Mouse (Mus musculus) erythroblast, embryonic 14.5 days (primary cell): ENCODE measurements around the gene Tef. TPM values are rescaled to one million over a fixed set of nuclear protein-coding genes. Genes with fewer than 3 reads are reported as not detected.
A peak's percentile ranks its signal among the peaks of the same experiment; 100 is the strongest.

Experiments used
- H3K27me3 ChIP-seq: 2 replicates; pipeline ENCODE4 v1.6.1; 2012; ENCODE audit warnings: inconsistent platforms; ENCODE audit not compliant: control insufficient read depth
- H3K36me3 ChIP-seq: 2 replicates; pipeline ENCODE4 v1.6.1; 2012; ENCODE audit warnings: mild to moderate bottlenecking, inconsistent platforms; ENCODE audit not compliant: control insufficient read depth
- H3K4me1 ChIP-seq: 2 replicates; pipeline ENCODE4 v1.6.1; 2012; ENCODE audit warnings: inconsistent platforms; ENCODE audit not compliant: control insufficient read depth
- H3K4me3 ChIP-seq: replicated peaks from 2 replicates; pipeline ENCODE3; 2012; ENCODE audit warnings: moderate library complexity, mild to moderate bottlenecking, inconsistent platforms
- H3K9me3 ChIP-seq: 2 replicates; pipeline ENCODE4 v1.6.1; 2012; ENCODE audit warnings: low read length, inconsistent platforms, mixed read lengths; ENCODE audit not compliant: control insufficient read depth
- GATA1 ChIP-seq: IDR thresholded peaks from 2 replicates; pipeline ENCODE4 v1.6.1; 2012; ENCODE audit warnings: low read length, inconsistent platforms, mixed read lengths
- TAL1 ChIP-seq: IDR thresholded peaks from 3 replicates; pipeline ENCODE4 v1.6.1; 2012; ENCODE audit warnings: low read length, inconsistent platforms, mixed read lengths
- polyA plus RNA-seq: library from polyadenylated mRNA; stranded (reverse); fragments of >175 nt; gene quantifications from 2 replicates; pipeline ENCODE4 v1.2.3, GENCODE M21; 2012

Tef gene
- polyA plus RNA-seq, 1 experiment, result 0.26 TPM

DNA sequence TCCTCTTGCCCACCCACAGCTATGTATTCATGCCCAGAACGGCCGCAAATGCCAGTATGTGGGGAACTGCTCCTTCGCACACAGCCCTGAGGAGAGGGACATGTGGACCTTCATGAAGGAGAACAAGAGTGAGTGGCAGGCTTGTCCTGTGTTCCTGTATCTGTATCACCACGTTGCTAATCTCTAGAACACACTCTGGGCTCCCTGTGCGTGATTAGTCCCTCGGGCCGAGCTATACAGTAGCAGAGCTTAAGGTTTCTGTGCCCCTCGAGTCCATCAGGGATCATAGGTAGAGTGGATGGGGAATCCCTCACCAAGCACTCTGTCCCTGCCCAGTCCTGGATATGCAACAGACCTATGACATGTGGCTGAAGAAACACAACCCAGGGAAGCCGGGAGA lies 9.8 kb upstream of the Tef start:
- Histone ChIP-seq H3K4me3 (no peak overlapping the region), H3K27me3 (no peaks in the 10 kb centered on the region), H3K9me3 (no peaks in the 10 kb centered on the region), H3K4me1 (peaks cover 18% of the 10 kb centered on the region), H3K36me3 (peaks cover 21% of the 10 kb centered on the region)
- no peak for TF ChIP-seq GATA1
- no peak for TF ChIP-seq TAL1

DNA sequence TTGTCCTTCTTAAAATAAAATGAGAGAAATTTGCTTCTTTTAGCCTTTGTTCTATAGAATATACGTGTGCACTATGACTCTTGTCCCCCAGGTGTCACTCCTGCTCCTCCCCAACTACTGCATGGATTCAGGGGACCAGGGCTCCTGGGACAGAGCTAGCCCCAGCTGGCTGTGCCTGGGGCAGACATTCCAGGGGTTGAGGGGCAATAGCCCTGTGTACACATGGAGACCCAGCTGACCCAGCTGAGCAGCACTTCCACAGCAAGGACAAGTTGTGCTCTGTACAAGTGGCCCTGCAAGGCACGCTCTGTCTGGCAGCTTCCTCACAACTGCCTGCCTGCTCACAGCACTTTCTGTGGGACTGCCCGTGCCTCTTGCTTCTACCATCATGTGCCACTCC lies 6.0 kb upstream of the Tef start:
- peaks cover 19% of the 10 kb centered on the region for H3K36me3 ChIP-seq
- no peaks in the 10 kb centered on the region for H3K9me3 ChIP-seq

DNA sequence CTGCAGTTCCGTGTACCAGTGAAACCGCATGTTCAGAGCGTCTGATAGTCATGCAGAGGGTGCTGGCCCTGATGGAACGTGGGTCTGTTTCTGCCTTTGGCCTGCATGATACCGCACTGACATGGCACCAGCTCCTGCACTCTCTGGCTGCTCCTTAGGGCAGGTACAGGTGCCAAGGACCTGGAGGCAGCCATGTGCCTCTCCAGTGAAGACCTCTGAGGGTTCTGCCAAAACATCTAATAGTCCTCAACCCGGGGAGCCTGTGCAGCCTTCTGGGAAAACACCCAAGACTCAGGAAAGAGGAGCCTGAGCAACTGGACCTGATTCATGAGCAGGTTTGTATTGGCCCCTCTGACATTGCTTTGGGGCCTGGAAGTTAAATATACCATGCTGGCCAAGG lies 4.4 kb upstream of the Tef start:
- H3K36me3 ChIP-seq, result peaks cover 7% of the 10 kb centered on the region
- peaks cover 27% of the 10 kb centered on the region for H3K4me1 ChIP-seq
- no peak overlapping the region for H3K4me3 ChIP-seq
- H3K9me3 ChIP-seq, result no peaks in the 10 kb centered on the region
- TF ChIP-seq TAL1 (no peak), GATA1 (no peak)
- H3K27me3 ChIP-seq, result no peaks in the 10 kb centered on the region

More for the DNA sequence above, 6.0 kb upstream of the Tef start:
- Histone ChIP-seq H3K4me1 (peaks cover 23% of the 10 kb centered on the region), H3K4me3 (no peak overlapping the region), H3K27me3 (no peaks in the 10 kb centered on the region)
- no peak for TF ChIP-seq TAL1
- TF ChIP-seq GATA1, result no peak

DNA sequence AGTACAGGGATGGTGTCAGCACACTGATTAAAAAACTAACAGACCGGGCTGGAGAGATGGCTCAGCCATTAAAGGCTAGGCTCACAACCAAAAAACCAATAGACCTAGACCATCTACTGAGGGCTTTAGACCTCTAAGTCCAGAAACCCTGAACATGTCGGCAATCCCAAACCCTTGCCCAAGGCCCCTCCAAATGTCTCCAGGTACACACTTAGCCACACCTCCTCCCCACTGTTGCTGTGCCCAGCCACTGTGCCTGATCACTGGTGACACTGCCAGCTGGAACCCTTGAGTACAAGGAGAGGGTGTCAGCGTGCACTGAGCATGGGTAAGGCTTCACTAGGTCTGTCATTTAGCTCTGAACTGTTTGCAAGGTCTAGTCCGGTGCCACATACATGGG lies 3.8 kb upstream of the Tef start:
- H3K36me3 ChIP-seq, result peaks cover 3% of the 10 kb centered on the region
- peaks cover 32% of the 10 kb centered on the region for H3K4me1 ChIP-seq
- TF ChIP-seq TAL1 (no peak), GATA1 (no peak)
- H3K27me3 ChIP-seq, result no peaks in the 10 kb centered on the region
- no peaks in the 10 kb centered on the region for H3K9me3 ChIP-seq
- H3K4me3 ChIP-seq, result no peak overlapping the region

DNA sequence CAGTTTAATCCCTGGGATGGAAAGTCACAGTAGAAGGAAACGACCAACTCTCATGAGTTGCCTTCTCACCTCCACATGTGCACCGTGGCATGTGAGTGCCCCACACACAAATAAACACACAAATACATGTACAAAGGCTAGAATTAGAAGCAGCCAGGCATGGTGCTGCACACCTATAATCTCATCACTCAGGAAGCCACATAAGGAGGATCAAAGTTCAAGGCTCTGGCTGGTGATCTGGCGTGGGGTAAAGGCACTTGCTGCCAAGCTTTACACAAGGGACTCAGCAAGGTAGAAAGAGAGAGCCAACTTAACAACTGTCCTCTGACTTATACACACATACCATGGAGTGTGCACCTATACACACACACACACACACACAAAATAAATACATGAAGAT lies 1.8 kb upstream of the Tef start:
- H3K4me1 ChIP-seq, result peaks cover 40% of the 10 kb centered on the region
- peaks cover 2% of the 10 kb centered on the region; the same call in 1 of the 2 replicates for H3K36me3 ChIP-seq
- TF ChIP-seq GATA1, result no peak
- no peak for TF ChIP-seq TAL1
- no peaks in the 10 kb centered on the region for H3K9me3 ChIP-seq
- H3K4me3 ChIP-seq, result no peak overlapping the region
- no peaks in the 10 kb centered on the region for H3K27me3 ChIP-seq

DNA sequence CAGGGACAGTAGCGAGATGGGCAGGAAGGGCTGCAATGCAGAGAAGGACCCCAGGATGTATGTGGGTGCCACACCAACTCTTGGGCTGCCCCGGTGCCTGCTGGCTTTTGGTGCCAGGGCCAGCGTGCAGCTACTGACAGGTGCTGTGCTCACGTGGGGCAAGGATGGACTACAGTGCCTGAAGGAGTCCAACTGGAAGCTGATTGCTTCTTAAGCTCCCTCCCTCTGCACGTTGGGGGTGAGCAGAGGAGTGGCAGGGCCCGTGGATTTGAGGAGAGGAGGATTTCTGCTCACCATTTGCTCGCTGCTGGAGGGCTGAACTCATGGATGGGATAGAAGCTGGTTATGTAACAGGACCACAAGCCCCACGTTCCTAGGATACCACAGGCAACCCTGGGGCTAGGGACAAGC lies 725 bp downstream of the Tef start:
- H3K9me3 ChIP-seq, result no peaks in the 10 kb centered on the region
- H3K36me3 ChIP-seq, result peaks cover 2% of the 10 kb centered on the region; the same call in 1 of the 2 replicates
- peaks cover 37% of the 10 kb centered on the region for H3K4me1 ChIP-seq
- H3K4me3 ChIP-seq, result peak overlapping the region; percentile 43
- no peak for TF ChIP-seq GATA1
- TF ChIP-seq TAL1, result no peak; the same call in 2 of the 3 replicates
- no peaks in the 10 kb centered on the region for H3K27me3 ChIP-seq

DNA sequence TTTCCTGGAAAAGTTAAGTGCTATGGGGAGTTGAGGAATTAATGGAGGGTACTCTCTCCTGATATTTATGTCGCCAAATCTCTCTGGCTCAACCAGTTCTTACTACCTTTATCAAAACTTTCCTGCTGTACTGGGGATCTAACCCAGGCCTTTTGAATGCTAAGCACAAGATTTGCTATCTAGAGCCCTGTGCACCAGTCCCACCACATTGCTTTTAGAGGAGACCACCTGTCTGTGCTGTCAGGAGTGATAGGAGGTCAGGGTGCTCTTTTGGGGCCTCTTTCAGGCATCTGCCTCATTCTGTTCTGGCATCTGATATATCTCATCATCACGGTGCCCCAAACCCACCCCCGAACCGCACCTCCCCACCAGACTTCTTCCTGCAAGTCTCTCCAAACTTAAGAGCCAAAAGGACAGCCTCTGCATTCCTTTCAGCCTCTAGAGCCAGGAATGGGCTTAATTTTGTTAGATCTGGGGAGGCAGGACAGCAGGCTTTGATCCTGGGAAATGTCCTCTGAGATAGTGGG lies 1.3 kb downstream of the Tef start:
- TF ChIP-seq GATA1, result no peak
- no peak for TF ChIP-seq TAL1
- Histone ChIP-seq H3K4me3 (no peak overlapping the region), H3K27me3 (no peaks in the 10 kb centered on the region), H3K4me1 (peaks cover 36% of the 10 kb centered on the region), H3K9me3 (no peaks in the 10 kb centered on the region), H3K36me3 (peaks cover 2% of the 10 kb centered on the region; the same call in 1 of the 2 replicates)

DNA sequence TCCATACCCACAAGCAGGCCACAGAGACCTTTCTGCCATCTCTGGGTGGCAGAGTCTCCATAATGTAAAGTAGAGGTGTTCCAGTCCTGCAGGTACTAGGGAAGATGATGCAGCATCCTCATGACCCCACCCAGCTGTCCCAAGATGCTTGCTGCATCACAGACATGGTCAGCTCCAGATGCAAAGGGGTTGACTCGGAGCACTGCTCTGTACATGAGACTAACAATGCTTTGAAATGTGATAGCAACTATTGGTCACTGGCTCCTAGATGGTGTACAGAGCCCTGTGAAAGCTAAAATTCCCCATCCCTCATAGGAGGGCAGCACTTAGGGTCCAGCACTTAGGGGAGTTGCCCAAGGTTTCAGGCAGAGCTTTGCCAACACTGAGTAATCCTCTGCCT lies 2.0 kb downstream of the Tef start:
- TF ChIP-seq GATA1, result no peak
- TF ChIP-seq TAL1, result no peak
- Histone ChIP-seq H3K4me3 (no peak overlapping the region), H3K4me1 (peaks cover 35% of the 10 kb centered on the region), H3K36me3 (peaks cover 2% of the 10 kb centered on the region; the same call in 1 of the 2 replicates), H3K9me3 (no peaks in the 10 kb centered on the region), H3K27me3 (no peaks in the 10 kb centered on the region)

DNA sequence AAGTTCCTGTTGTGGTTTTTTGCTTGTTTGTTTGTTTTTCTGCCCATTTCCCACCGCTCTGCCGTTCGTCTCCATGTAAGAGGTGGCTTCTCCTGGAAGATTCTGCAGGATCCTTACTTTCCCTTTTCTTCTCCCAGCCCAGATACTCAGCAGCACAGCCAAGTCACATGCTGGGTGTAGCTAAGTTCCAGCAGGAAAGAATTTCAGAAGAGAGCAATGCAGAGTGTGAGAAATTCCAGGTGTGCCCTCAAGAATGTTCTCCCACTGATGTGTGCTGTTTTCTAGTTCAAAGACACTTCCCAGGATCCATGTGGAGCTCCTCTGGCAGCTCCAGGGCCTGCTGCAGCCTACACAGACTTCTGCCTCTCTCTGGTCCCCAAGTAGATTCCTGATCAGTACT lies 2.7 kb downstream of the Tef start:
- H3K4me3 ChIP-seq, result no peak overlapping the region
- H3K9me3 ChIP-seq, result no peaks in the 10 kb centered on the region
- no peaks in the 10 kb centered on the region for H3K27me3 ChIP-seq
- H3K36me3 ChIP-seq, result peaks cover 2% of the 10 kb centered on the region; the same call in 1 of the 2 replicates
- no peak for TF ChIP-seq GATA1
- no peak for TF ChIP-seq TAL1
- H3K4me1 ChIP-seq, result peaks cover 34% of the 10 kb centered on the region

DNA sequence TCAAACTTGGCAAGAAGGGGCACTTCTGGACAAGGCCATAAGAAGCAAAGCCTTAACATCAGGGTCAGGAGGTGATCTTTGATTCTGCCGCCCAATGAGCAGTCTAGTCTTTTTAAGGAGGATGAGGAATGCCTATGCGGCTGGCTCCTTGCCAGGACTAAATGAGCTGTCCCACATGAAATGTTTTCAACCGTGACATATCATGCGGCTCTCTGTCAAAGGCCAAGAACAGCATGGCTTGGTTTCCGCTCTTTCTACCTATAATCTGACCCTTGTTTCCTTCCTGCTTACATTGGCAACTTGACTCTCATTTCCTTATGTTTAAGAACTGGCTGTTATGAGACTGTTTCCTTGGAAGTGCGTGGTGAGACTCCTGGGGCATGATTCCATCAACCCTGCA lies 3.4 kb downstream of the Tef start:
- Histone ChIP-seq H3K4me3 (no peak overlapping the region), H3K36me3 (peaks cover 2% of the 10 kb centered on the region; the same call in 1 of the 2 replicates), H3K4me1 (peaks cover 42% of the 10 kb centered on the region), H3K27me3 (no peaks in the 10 kb centered on the region), H3K9me3 (no peaks in the 10 kb centered on the region)
- TF ChIP-seq TAL1, result no peak
- no peak for TF ChIP-seq GATA1
